Mouse (Mus musculus) embryonic facial prominence, embryonic 14.5 days (tissue): ENCODE measurements at regions not wholly inside any gene's neighbourhood (a gene's known extent, or its start where the extent isn't known, plus 50 kb on each side); places are given as distances from the start of the nearest gene placed in this dataset.
A peak's percentile ranks its signal among the peaks of the same experiment; 100 is the strongest.

Source experiments
- ATAC-seq: fragments of 200-750 bp; cut with Nextera tagmentation; 2 replicates; pipeline ENCODE4 v1.8.0; 2017; ENCODE audit warnings: low read depth, moderate number of reproducible peaks, moderate TSS enrichment
- DNase-seq: peaks from one replicate; pipeline ENCODE4 v3.0.0-alpha.2; 2015; ENCODE audit warnings: low spot score
- H3K27ac ChIP-seq: fragments of 300-500 bp; sonication (generic); replicated peaks from 2 replicates; pipeline ENCODE4 v1.5.1; 2014; ENCODE audit warnings: low read depth, mild to moderate bottlenecking, low read length, moderate library complexity
- H3K27me3 ChIP-seq: fragments of 300-500 bp; sonication (generic); replicated peaks from 2 replicates; pipeline ENCODE4 v1.6.1; 2014; ENCODE audit warnings: low read length; ENCODE audit not compliant: control insufficient read depth, insufficient read depth
- H3K36me3 ChIP-seq: fragments of 300-500 bp; sonication (generic); 2 replicates; pipeline ENCODE4 v1.6.1; 2014; ENCODE audit warnings: low read length, mixed read lengths; ENCODE audit not compliant: control insufficient read depth, insufficient read depth
- H3K4me1 ChIP-seq: fragments of 300-500 bp; sonication (generic); 2 replicates; pipeline ENCODE4 v1.6.1; 2014; ENCODE audit warnings: antibody characterized with exemption, low read length; ENCODE audit not compliant: control insufficient read depth, insufficient read depth
- H3K4me2 ChIP-seq: fragments of 300-500 bp; sonication (generic); 2 replicates; pipeline ENCODE4 v1.6.1; 2014; ENCODE audit warnings: low read depth, mild to moderate bottlenecking, low read length, moderate library complexity, mixed read lengths
- H3K4me3 ChIP-seq: fragments of 300-500 bp; sonication (generic); 2 replicates; pipeline ENCODE4 v1.5.1; 2014; ENCODE audit warnings: low read depth, mild to moderate bottlenecking, low read length
- H3K9ac ChIP-seq: fragments of 300-500 bp; sonication (generic); 2 replicates; pipeline ENCODE4 v1.6.1; 2014; ENCODE audit warnings: low read depth, mild to moderate bottlenecking, low read length, moderate library complexity, mixed read lengths
- H3K9me3 ChIP-seq: fragments of 300-500 bp; sonication (generic); 2 replicates; pipeline ENCODE4 v1.6.1; 2016; ENCODE audit warnings: low read length; ENCODE audit not compliant: control insufficient read depth
- WGBS: fragments of 180-500 bp; shearing (Covaris S2); extraction: QIAGEN DNeasy Blood & Tissue Kit; methylation state at CpG from one replicate; pipeline ENCODE4 v1.1.7; 2014; 5-methylcytosine and 5-hydroxymethylcytosine counted together

DNA sequence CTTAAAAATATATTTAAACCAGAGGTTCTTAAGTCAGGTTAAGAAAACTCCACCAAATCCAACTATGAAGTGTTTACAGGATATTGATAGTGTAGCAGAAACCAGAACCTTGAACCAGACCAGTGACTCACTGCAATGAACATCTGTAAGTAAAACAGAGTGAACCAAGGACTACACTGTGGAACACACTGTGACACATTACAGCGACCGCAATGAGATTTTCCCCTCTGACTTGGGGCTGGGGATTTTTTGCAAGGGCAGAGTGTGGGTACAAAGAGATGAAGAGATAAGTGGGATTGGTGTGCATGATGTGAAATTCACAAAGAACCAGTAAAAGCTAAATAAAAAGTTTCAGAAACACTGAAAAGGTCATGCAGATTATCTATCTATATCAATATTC is 73.0 kb upstream of the Nrn1 start:
- H3K4me2 ChIP-seq, result no peak overlapping the region
- WGBS, result 81% methylated on average over 2 of the region's 2 CpGs
- H3K9me3 ChIP-seq, result peaks cover 7% of the 10 kb centered on the region; the same call in 1 of the 2 replicates
- no peaks in the 10 kb centered on the region for H3K36me3 ChIP-seq
- H3K9ac ChIP-seq, result no peak overlapping the region
- H3K4me3 ChIP-seq, result no peak overlapping the region
- DNase-seq, result no peak
- ATAC-seq, result no peak
- no peak overlapping the region for H3K27ac ChIP-seq
- H3K27me3 ChIP-seq, result no peaks in the 10 kb centered on the region
- no peaks in the 10 kb centered on the region for H3K4me1 ChIP-seq

DNA sequence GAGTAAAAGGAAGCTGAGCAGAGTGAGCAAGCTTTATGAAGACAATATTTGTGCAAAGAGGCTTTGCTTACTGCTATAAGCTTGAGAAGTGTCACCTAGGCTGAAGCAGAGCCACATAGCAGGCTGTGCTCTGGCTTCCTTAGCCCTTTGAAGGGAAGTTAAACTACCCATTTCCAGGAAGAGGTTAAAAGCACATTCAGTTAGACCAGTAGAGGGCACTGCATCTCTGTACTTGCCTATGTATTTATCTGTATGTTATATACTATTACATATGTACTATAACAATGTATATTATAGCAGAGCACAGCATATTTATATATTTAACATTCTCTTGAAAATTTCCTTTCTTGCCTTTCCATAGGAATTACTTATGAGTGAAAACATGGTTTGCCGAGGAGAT is 54.4 kb upstream of the Nrn1 start:
- ATAC-seq (no peak), DNase-seq (peak; percentile 66)

More for the DNA sequence above, 54.4 kb upstream of the Nrn1 start:
- no peak overlapping the region for H3K9ac ChIP-seq
- H3K27me3 ChIP-seq, result no peaks in the 10 kb centered on the region
- H3K27ac ChIP-seq, result no peak overlapping the region
- H3K9me3 ChIP-seq, result no peaks in the 10 kb centered on the region
- no peaks in the 10 kb centered on the region for H3K4me1 ChIP-seq
- H3K4me2 ChIP-seq, result no peak overlapping the region
- WGBS, result 92% methylated on average over 1 of the region's 1 CpGs
- H3K4me3 ChIP-seq, result no peak overlapping the region
- H3K36me3 ChIP-seq, result no peaks in the 10 kb centered on the region
